Mouse (Mus musculus): Measurements from ENCODE around the gene Dhx34.

- no peak for TF ChIP-seq POLR2A (IDR thresholded peaks at IDR 0.05; ENCODE audit: borderline replicate concordance, insufficient read depth, low read length)
- no peak for TF ChIP-seq CTCF (IDR thresholded peaks at IDR 0.05; ENCODE audit: borderline replicate concordance, insufficient read depth, low read depth, low read length)
Observed at GRCm38 (mm10) chr7:16208781-16209665, 12.8 kb downstream of the Dhx34 start.
